Mouse (Mus musculus) hindbrain, postnatal 0 days (tissue): ENCODE data around the gene Rimbp2. TPM values are rescaled to one million over a fixed set of nuclear protein-coding genes. Genes with fewer than 3 reads are reported as not detected.

ENCODE experiments used
- ATAC-seq: fragments of 200-750 bp; cut with Nextera tagmentation; 2 replicates; pipeline ENCODE4 v1.8.0; 2017; ENCODE audit warnings: mild to moderate bottlenecking, moderate TSS enrichment, moderate library complexity
- DNase-seq: peaks from one replicate; pipeline ENCODE4 v3.0.0-alpha.2; 2015; ENCODE audit warnings: low spot score
- H3K27ac ChIP-seq: fragments of 300-500 bp; sonication (generic); 2 replicates; pipeline ENCODE4 v1.5.1; 2014; ENCODE audit warnings: mild to moderate bottlenecking
- H3K27me3 ChIP-seq: fragments of 300-500 bp; sonication (generic); 2 replicates; pipeline ENCODE4 v1.6.1; 2014; ENCODE audit warnings: low read length, mixed read lengths; ENCODE audit not compliant: insufficient read depth
- H3K36me3 ChIP-seq: fragments of 300-500 bp; sonication (generic); 2 replicates; pipeline ENCODE4 v1.6.1; 2014; ENCODE audit warnings: low read length, mixed read lengths; ENCODE audit not compliant: insufficient read depth
- H3K4me1 ChIP-seq: fragments of 300-500 bp; sonication (generic); 2 replicates; pipeline ENCODE4 v1.6.1; 2014; ENCODE audit warnings: antibody characterized with exemption, low read length, mixed read lengths; ENCODE audit not compliant: insufficient read depth
- H3K4me2 ChIP-seq: fragments of 300-500 bp; sonication (generic); 2 replicates; pipeline ENCODE4 v1.6.1; 2014; ENCODE audit warnings: low read depth, mild to moderate bottlenecking, low read length, moderate library complexity, mixed read lengths
- H3K4me3 ChIP-seq: fragments of 300-500 bp; sonication (generic); 2 replicates; pipeline ENCODE4 v1.5.1; 2014; ENCODE audit warnings: low read length
- H3K9ac ChIP-seq: fragments of 300-500 bp; sonication (generic); replicated peaks from 2 replicates; pipeline ENCODE4 v1.6.1; 2014; ENCODE audit warnings: mild to moderate bottlenecking, low read length, moderate library complexity, mixed read lengths
- H3K9me3 ChIP-seq: fragments of 300-500 bp; sonication (generic); 2 replicates; pipeline ENCODE4 v1.6.1; 2016; ENCODE audit warnings: low read length, mixed read lengths
- CTCF ChIP-seq: IDR thresholded peaks from 2 replicates; pipeline ENCODE4 v1.5.1; 2016; ENCODE audit warnings: antibody characterized with exemption, control low read depth, low read depth
- WGBS: fragments of 180-500 bp; shearing (Covaris S2); extraction: QIAGEN DNeasy Blood & Tissue Kit; methylation state at CpG from one replicate; pipeline ENCODE4 v1.1.7; 2014; 5-methylcytosine and 5-hydroxymethylcytosine counted together
- polyA plus RNA-seq: library from polyadenylated mRNA; unstranded; fragments of >200 nt; fragmentation: Nextera tagmentation; extraction: Ambion mirVana; gene quantifications from 2 replicates; pipeline ENCODE4 v1.2.1, GENCODE M21; 2015
- total RNA-seq: library from RNA; depleted of rRNA; stranded (reverse); fragments of >200 nt; gene quantifications from 2 replicates; pipeline ENCODE4 v1.2.3, GENCODE M21; 2014

Gene Rimbp2
- total and polyA plus RNA-seq, 2 experiments from 2014 or later: 4.5 to 18.9 TPM

- WGBS: 74% methylated on average over 3 of the region's 3 CpGs
- Histone ChIP-seq H3K4me1 (no peaks in the 10 kb centered on the region), H3K27ac (no peak overlapping the region)
These were observed 92.4 kb downstream of the Rimbp2 start for GRCm38 (mm10) chr5:128860907-128861306.

GRCm38 (mm10) chr5:128852791-128853190 is 100.5 kb downstream of the Rimbp2 start:
- Histone ChIP-seq H3K36me3 (no peaks in the 10 kb centered on the region), H3K4me2 (no peak overlapping the region), H3K4me3 (no peak overlapping the region), H3K27me3 (no peaks in the 10 kb centered on the region), H3K27ac (no peak overlapping the region), H3K9ac (no peak overlapping the region), H3K4me1 (no peaks in the 10 kb centered on the region), H3K9me3 (no peaks in the 10 kb centered on the region)
- no peak for TF ChIP-seq CTCF
- DNase-seq (no peak), ATAC-seq (no peak)
- WGBS: 66% methylated on average over 6 of the region's 6 CpGs

More at GRCm38 (mm10) chr5:128860907-128861306, 92.4 kb downstream of the Rimbp2 start:
- H3K9ac ChIP-seq: no peak overlapping the region
- peak; percentile 60 for DNase-seq
- H3K9me3 ChIP-seq: no peaks in the 10 kb centered on the region
- H3K27me3 ChIP-seq: no peaks in the 10 kb centered on the region
- TF ChIP-seq CTCF: no peak
- ATAC-seq: peak; percentile 74; the same call in 1 of the 2 replicates
- H3K4me3 ChIP-seq: no peak overlapping the region
- no peak overlapping the region for H3K4me2 ChIP-seq
- no peaks in the 10 kb centered on the region for H3K36me3 ChIP-seq

DNA sequence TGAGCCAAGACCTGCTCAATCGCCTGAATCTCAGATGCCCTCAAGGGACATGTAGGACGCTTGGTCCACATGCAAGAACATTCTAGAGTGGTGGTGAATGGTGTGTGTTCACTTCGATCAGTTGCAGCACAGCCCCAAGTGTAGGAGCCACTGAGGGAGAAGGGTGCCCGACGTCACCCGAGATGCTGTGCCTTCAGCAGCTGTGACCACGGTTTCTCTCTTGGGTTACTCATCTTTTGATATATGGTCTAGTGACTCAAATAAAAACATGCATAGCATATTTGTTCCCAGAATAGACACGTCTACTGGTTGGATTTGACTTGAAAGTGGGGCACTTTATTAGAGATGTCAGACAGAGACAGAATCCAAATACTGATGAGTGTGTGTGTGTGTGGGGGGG is 105.5 kb downstream of the Rimbp2 start:
- Histone ChIP-seq H3K4me2 (no peak overlapping the region), H3K9me3 (no peaks in the 10 kb centered on the region), H3K9ac (no peak overlapping the region), H3K36me3 (no peaks in the 10 kb centered on the region), H3K27ac (no peak overlapping the region), H3K4me3 (no peak overlapping the region), H3K4me1 (no peaks in the 10 kb centered on the region), H3K27me3 (no peaks in the 10 kb centered on the region)
- ATAC-seq: no peak
- DNase-seq: no peak
- TF ChIP-seq CTCF: no peak
- 78% methylated on average over 8 of the region's 8 CpGs for WGBS

- no peak for DNase-seq
- Histone ChIP-seq H3K4me1 (no peaks in the 10 kb centered on the region), H3K27ac (no peak overlapping the region), H3K27me3 (no peaks in the 10 kb centered on the region), H3K9me3 (no peaks in the 10 kb centered on the region), H3K36me3 (no peaks in the 10 kb centered on the region), H3K4me2 (no peak overlapping the region), H3K9ac (no peak overlapping the region), H3K4me3 (no peak overlapping the region)
- WGBS: 84% methylated on average over 12 of the region's 12 CpGs
- no peak for TF ChIP-seq CTCF
- no peak for ATAC-seq
These were observed 106.7 kb downstream of the Rimbp2 start for GRCm38 (mm10) chr5:128846433-128847040.

DNA sequence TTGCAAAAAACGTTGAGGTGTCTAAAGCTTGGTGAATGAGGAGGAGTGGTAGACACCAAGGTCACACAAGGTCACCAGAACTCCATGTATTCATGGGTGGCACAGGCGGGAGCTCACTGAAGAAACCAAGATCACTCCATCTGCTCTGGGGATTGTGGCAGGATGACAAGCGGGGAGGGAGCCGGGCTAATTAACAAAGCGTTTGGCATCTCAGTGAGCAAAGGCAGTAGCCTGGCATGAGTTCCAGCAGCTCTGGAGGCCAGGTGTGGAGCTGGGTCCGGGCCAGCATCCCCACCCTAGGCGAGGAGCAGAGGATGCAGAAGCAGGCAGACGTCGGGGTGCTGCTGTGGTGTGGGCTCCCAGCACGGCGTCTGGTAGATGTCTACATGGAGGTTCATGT is 108.3 kb downstream of the Rimbp2 start:
- Histone ChIP-seq H3K9me3 (no peaks in the 10 kb centered on the region), H3K9ac (no peak overlapping the region), H3K27me3 (no peaks in the 10 kb centered on the region), H3K27ac (no peak overlapping the region; the same call in 1 of the 2 replicates), H3K4me3 (no peak overlapping the region), H3K4me2 (no peak overlapping the region), H3K4me1 (no peaks in the 10 kb centered on the region), H3K36me3 (no peaks in the 10 kb centered on the region)
- no peak for ATAC-seq
- DNase-seq: peak; percentile 33
- TF ChIP-seq CTCF: no peak
- WGBS: 64% methylated on average over 11 of the region's 11 CpGs

GRCm38 (mm10) chr5:128843982-128844381 is 109.3 kb downstream of the Rimbp2 start:
- ATAC-seq (no peak), DNase-seq (no peak)
- Histone ChIP-seq H3K9ac (no peak overlapping the region), H3K4me2 (no peak overlapping the region), H3K4me3 (no peak overlapping the region), H3K9me3 (no peaks in the 10 kb centered on the region), H3K27me3 (no peaks in the 10 kb centered on the region), H3K4me1 (no peaks in the 10 kb centered on the region), H3K27ac (no peak overlapping the region), H3K36me3 (no peaks in the 10 kb centered on the region)
- TF ChIP-seq CTCF: 0 out of 2 replicates have a peak, but pooled peaks have one; percentile 27
- 58% methylated on average over 2 of the region's 2 CpGs for WGBS

GRCm38 (mm10) chr5:128841541-128841940 is 111.7 kb downstream of the Rimbp2 start:
- H3K36me3 ChIP-seq: no peaks in the 10 kb centered on the region
- TF ChIP-seq CTCF: no peak
- ATAC-seq (no peak), DNase-seq (no peak)
- H3K4me1 ChIP-seq: no peaks in the 10 kb centered on the region
- H3K4me2 ChIP-seq: no peak overlapping the region
- H3K4me3 ChIP-seq: no peak overlapping the region
- H3K27ac ChIP-seq: no peak overlapping the region
- no peaks in the 10 kb centered on the region for H3K27me3 ChIP-seq
- no peaks in the 10 kb centered on the region for H3K9me3 ChIP-seq
- WGBS: 59% methylated on average over 4 of the region's 4 CpGs
- no peak overlapping the region for H3K9ac ChIP-seq
